Mouse (Mus musculus) fibroblast of lung, adult 2 months (primary cell): ENCODE results near the gene Cntnap4.

Source experiments
- DNase-seq: peaks from one replicate; pipeline ENCODE4 v3.0.0-alpha.2; 2011; ENCODE audit warnings: low read depth

Cntnap4 gene

GRCm38 (mm10) chr8:112569471-112570141 lies at the start of gene Cntnap4:
Gene Cntnap4, plus strand, starts transcription at chr8:112570043.
- DNase-seq = no peak

- DNase-seq = no peak
Observed at GRCm38 (mm10) chr8:112557376-112557775, 12.5 kb upstream of the Cntnap4 start.

GRCm38 (mm10) chr8:112570541-112570940 lies 698 bp downstream of the Cntnap4 start:
- DNase-seq = no peak

GRCm38 (mm10) chr8:112571337-112571904 lies 1.6 kb downstream of the Cntnap4 start:
- DNase-seq = no peak

- DNase-seq = no peak
Observed at GRCm38 (mm10) chr8:112581473-112581872, 11.6 kb downstream of the Cntnap4 start.

- DNase-seq = no peak
Observed at GRCm38 (mm10) chr8:112583440-112583839, 13.6 kb downstream of the Cntnap4 start.

GRCm38 (mm10) chr8:112588357-112589051 lies 18.7 kb downstream of the Cntnap4 start:
- no peak for DNase-seq

- no peak for DNase-seq
Observed at GRCm38 (mm10) chr8:112589052-112589389, 19.2 kb downstream of the Cntnap4 start.

GRCm38 (mm10) chr8:112596023-112596776 lies 26.4 kb downstream of the Cntnap4 start:
- DNase-seq = no peak

GRCm38 (mm10) chr8:112599975-112600374 lies 30.1 kb downstream of the Cntnap4 start:
- no peak for DNase-seq

GRCm38 (mm10) chr8:112601150-112601549 lies 31.3 kb downstream of the Cntnap4 start:
- DNase-seq = no peak

- DNase-seq = no peak
Observed at GRCm38 (mm10) chr8:112610121-112610520, 40.3 kb downstream of the Cntnap4 start.

GRCm38 (mm10) chr8:112628791-112629190 lies 58.9 kb downstream of the Cntnap4 start:
- DNase-seq = no peak

GRCm38 (mm10) chr8:112652657-112653056 lies 82.8 kb downstream of the Cntnap4 start:
- DNase-seq = no peak

GRCm38 (mm10) chr8:112653276-112653675 lies 83.4 kb downstream of the Cntnap4 start:
- DNase-seq = no peak

- DNase-seq = no peak
Observed at GRCm38 (mm10) chr8:112653994-112654393, 84.2 kb downstream of the Cntnap4 start.

- DNase-seq = no peak
Observed at GRCm38 (mm10) chr8:112664067-112664466, 94.2 kb downstream of the Cntnap4 start.

GRCm38 (mm10) chr8:112674671-112675070 lies 104.8 kb downstream of the Cntnap4 start:
- no peak for DNase-seq

- DNase-seq = no peak
Observed at GRCm38 (mm10) chr8:112681757-112682156, 111.9 kb downstream of the Cntnap4 start.

- no peak for DNase-seq
Observed at GRCm38 (mm10) chr8:112695708-112696107, 125.9 kb downstream of the Cntnap4 start.

- no peak for DNase-seq
Observed at GRCm38 (mm10) chr8:112698141-112698540, 128.3 kb downstream of the Cntnap4 start.

GRCm38 (mm10) chr8:112716982-112717381 lies 147.1 kb downstream of the Cntnap4 start:
- DNase-seq = no peak

- DNase-seq = no peak
Observed at GRCm38 (mm10) chr8:112724918-112725317, 155.1 kb downstream of the Cntnap4 start.
